Mouse (Mus musculus): ENCODE results near the gene Kcnj6. TPM values are rescaled to one million over a fixed set of nuclear protein-coding genes. Genes with fewer than 3 reads are reported as not detected.

The Kcnj6 gene
- polyA plus RNA-seq, 2 experiments from 2014 or later = not detected

DNA sequence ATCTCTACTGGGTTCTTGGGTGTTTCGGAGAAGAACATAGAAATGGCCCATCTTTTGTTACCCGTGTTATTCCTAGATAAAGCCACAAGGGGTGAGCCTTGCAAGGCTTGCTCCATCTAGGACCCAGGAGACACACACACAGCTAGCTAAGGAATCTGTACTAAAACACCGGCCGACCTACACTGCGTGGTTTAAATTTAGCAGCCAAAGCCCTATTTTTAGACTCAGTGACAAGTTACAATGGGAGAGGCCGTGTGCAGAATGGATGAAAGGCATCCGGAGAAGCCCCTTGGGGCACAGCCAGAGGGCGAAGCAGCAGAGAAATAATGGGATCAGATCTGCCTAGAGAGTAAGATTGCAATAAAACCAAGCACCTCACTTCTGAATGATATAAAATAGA, 232.4 kb downstream of the Kcnj6 start:
- ATAC-seq = no peak

DNA sequence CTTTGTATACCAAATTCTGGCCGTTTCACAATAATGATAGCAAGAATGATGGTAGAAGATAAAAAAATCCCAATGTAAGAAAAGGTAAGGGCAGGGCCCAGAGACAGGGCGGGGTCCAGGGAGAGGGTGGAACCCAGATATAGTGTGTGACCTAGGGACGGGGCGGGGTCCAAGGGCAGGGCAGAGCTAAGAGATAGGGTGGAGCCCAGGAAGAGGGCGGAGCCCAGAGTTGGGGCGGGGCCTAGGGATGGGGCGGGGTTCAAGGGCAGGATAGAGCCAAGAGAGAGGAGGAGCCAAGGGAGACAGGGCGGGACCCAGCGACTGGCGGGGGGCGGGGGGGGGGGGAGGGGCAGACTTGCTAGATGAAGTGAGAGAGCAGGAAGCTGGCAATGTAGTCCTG, 236.8 kb downstream of the Kcnj6 start:
- ATAC-seq = no peak

DNA sequence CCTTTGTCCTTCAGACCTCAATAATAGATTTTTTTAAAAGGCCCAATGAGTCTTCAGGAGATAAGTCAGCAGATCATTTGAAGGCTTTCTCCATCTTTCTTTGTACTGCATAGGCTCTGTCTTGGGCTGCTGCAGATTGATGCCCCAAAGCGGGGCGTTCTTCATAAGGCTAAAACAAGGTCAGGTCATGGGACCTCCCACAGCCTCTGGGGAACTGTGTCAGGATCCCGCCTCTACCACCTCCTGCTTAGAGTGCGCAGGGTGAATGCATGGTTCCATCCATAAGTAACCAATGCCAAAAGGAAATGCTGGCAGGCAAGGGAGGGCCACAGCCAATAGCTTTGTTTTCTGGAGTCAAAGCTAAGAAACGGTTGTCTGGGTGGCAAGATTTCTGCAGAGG, 237.7 kb downstream of the Kcnj6 start:
- ATAC-seq = no peak

DNA sequence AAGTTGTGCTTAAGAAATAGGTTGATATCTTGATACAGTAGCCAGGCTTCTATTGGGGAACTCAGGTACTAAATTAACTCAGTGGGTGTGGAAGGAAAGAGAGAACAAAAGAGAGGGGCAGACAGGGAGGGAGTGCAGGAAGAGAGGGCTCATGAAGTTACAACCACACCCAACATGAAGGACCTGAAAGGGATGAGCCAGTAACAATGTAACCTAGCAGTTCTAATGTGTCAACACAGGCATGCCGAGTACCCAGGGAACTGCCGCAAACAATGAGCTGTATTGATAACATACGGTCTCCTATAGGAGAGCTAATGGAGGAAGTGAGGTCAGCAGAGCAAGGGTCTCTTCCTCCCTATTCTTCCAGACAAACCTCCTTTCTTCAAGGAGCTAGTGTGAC, 238.9 kb downstream of the Kcnj6 start:
- no peak for ATAC-seq

DNA sequence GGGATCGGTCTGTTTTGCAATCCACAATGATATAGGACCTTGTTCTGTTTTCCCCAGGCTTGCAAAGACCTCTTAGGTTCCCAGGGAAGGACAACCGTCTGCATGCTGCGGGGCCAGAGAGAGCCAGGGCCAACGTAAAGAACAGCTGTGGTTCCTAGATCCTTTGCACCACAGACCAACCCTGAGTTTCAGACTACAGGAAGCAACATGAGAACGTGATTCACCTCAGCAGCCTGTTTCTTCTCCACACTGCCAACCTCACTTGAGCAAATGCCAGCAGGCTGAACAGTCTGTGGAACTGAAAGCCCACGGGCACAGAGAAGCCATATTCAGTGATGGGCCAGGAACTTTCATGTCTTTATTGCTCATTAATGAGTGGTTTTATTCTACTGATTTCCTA, 241.1 kb downstream of the Kcnj6 start:
- no peak for ATAC-seq

DNA sequence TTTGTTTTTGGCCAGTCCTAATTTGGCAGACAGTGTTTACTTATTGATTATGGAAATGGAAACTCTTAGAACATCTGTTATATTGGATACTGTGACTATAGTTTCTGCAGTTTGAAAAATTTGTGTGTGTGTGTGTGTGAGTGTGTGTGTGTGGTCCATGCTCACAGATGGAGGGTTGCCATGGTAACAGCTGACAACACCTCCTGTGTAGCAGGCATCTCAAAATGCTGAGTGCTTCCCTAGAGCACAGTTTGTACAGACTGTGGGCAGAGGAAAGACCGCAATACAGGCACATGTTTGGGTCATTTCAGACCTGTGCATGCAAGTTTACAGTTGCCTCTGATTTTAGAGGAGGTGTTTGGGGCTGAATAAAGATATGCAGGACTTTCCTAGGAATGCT, 244.0 kb downstream of the Kcnj6 start:
- ATAC-seq = no peak

DNA sequence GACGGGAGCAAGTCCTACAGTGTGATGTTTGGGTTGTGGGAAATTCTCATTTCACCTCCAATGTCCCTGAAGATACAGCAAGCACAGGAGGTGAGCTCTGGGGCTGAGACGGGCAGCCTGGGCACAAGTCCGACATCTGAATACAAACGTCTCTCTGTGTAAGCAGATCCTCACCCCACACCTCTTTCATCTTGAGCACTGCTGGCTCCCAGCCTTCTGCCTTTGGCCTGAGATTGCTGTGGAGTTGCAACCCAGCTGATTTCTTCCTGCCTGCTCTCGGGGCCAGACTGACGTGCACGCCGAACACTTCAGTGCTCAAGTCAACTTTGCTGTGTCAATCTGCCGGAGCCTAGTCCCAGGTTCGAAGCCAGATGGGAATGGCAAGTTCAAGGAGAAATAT, 244.7 kb downstream of the Kcnj6 start:
- ATAC-seq = no peak

DNA sequence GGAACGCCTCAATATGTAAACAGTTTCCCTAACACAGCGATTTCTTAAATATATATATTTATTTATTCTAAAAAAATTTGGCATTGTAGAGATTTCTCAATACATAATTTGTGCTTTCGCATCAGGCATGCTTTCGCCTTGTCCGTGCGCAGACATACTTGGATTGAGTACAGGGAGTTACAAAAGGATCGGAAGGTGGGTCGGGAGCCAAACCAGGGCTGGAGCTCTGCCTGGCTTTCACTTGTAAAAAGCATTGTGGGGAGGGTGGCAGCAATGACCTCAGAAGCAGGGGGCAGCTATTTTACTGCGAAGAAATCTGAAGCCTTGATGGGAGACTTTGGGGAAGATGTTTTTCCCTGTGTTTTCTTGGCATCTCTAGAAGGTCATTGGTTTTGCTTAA, 252.5 kb downstream of the Kcnj6 start:
- no peak for ATAC-seq

DNA sequence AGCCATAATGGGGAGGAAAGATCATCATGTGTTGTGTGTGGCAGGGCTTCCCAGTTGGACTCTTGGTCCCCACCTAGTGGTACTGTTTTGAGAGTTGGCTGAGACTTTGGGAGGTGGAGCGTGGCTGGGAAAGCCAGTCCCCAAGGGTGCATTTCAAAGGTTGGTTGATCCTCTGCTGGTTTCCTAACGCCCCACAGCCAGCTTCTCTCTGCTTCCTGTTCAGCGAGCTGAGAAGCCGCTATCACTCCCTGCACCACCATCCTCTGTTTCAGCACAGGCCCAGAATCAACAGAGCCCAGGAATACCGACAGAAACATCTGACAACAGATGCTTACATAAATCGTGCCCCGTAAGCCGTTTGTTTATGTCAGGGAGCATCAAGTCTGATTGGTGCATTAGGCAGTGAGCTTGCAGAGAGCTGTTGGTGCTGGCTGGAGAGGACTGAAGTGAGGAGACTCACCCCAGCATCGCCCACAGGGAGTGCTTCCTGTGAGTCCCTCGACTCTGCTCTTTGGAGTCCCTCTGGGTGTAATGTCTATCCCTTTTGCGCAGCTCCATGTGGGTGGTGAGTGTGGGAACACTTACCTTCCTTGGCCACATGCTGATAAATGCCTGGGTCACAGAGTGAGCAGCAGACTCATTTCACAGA, 253.5 kb downstream of the Kcnj6 start:
- no peak for ATAC-seq

DNA sequence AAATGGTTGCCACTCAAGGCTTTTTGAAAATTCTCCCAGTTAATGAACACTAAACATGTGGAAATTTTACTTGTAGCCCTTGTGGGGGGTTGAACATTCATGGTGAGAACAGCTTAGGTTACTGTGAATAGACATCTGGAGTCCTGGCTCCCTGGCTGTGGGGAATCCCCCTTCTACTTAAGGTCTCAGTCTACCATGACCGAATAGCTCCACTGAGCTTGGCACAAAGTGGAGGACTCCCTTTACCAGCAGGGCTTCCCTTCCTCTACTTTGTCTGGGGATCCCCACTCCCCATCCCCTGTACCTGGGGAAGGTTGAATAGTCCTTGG, 260.2 kb downstream of the Kcnj6 start:
- no peak for ATAC-seq

DNA sequence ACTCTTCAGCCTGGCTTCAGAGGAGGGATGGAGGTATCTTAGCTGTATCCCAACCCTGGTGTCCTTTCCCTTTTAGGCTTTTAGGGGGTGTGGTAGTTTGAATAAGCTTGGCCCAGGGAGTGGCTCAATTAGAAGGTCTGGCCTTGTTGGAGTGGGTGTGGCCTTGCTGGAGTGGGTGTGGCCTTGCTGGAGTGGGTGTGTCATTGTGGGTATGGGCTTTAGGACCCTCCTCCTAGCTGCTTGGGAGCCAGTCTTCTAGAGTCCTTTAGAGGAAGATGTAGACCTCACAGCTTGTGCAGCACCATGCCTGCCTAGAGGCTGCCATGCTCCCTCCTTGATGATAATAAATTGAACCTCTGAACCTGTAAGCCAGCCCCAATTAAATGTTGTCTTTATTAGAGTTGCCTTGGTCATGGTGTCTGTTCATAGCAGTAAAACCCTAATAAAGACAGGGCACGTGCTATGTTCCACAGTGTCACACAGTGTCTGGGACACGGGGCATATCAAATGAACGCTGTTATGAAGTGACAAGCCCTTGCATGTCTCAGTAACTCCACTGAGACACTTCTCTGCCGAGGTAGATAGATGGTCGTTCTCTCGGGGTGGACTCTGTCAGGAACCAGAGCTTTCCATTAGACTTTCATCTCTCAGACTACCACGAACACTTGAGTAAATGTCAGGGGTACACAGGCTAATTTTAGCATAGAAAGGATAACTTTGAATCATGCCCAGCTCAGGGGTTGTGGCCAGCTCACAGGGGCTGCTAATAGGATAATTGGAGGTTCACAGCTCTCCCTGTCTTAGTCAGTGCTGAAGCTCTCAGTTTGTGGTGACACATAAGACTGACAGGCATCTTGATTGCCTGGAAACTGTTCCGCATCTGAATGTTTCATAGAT, 260.8 kb downstream of the Kcnj6 start:
- ATAC-seq = no peak

DNA sequence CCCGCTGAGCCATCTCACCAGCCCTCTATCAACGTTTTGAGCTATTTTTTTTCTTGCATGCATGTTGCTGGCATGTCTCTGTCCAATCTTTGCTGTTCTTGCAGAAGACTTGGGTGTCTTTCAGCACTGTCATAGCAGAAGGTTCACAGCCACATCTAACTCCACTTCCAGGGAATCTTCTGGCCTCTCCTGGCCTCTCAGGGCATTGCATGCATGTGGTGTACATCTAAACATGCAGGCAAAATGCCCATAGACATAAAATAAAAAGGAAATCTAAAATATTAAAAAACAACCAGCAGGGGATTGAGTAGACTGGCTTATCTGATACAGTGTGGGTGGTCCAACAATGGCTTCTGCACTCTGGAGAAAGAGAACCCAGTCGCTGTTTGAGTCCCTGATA, 262.0 kb downstream of the Kcnj6 start:
- no peak for ATAC-seq

DNA sequence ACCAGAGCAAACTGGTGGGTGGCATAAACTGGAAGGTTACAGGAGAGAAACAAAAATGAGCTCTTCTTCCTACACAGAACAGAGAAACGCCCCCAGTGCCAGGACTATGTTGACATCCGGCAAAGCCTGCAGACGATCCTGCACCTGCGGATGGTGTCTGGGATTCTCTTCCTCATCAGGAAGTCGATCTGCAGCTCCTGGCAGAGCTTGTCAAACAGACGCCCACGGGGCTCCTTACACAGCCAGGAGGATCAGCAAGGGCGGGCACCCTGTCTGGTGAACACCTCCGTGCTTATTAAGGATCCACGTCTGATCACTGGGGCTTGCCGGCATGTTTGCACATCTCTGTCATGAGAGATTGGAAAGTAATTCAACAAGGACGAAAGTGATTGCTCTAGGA, 266.5 kb downstream of the Kcnj6 start:
- no peak for ATAC-seq

DNA sequence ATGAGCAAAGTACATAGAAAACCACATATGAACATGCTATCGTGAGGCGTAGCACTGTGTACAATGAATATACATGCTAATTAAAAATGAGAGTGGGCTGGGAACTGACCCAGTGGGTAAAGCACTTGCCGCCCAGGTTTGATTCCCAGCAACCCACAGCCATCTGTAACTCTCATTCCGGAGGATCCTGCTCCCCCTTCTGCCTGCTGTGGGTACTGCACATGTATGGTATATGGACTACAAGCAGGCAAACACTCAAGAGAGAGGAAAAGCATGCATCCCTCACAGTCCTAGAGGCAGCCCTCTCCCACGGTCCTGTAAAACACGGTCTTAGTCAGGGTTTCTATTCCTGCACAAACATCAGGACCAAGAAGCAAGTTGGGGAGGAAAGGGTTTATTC, 268.3 kb downstream of the Kcnj6 start:
- no peak for ATAC-seq

DNA sequence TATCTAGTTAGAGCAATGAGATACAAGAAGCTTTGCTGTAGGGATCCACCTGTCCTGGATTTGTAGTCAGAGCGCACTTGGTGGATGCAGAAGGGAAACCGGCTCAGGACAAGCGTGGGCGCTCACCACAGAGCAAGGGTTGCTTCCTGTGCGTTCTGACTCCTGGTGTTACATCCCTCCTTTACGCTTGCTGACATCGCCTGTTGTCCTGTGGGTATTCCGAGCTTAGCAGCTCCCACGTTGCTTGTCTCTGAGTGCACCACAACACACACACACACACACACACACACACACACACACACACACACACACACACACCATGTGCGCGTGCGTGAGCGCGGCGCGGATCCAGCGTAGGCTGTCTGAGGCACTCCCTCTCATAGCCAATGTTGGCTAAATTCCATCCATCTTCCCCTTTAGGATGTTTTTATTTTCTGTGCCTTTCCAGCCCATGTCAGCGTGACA, 272.7 kb downstream of the Kcnj6 start:
- peak; percentile 73 for ATAC-seq

DNA sequence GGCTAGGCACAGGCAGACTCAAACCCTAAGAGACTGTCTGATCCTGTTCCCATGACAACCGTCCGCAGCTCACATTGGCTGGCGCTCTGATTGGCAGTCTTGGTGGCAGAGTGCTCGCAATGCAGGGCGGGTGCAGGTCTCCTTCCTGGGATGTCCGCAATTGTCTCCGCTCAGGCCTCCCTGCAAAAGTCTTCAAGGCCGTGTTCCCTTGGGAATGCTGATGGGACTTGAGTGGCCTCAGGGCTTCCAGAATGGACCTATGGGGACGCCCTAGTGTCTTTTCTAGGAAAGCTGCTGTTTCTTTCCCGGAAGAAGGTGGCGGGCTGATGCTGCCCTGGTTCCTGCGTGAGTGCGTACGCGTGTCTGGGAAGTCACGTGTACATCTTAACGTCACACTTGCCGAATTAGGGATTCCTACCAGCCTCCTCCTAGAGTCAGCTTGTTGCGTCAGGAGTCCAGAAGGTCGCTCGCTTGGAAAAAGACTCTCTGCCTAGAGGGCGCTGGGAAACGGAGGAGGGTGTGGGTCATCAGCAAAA, 273.4 kb downstream of the Kcnj6 start:
- peak; percentile 91 for ATAC-seq

DNA sequence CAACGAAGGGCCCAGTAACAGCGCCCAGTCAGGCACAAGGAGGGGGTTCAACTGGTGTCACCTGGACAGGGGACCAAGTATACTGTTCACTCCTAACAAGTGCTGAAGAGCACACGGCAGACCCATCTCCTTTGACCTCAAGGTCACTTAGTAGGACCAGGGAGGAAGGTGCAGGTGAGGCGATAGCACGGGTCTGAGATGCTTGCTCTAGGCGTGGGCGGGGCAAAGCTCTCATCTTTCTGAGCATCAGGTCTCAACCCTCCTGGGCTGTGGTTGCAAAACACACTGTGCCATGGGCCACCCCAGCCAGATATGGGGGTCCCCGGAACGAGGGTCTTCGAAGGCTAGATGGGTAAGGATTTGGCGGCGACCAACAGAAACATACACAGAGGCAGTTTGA, 274.6 kb downstream of the Kcnj6 start:
- ATAC-seq = no peak

DNA sequence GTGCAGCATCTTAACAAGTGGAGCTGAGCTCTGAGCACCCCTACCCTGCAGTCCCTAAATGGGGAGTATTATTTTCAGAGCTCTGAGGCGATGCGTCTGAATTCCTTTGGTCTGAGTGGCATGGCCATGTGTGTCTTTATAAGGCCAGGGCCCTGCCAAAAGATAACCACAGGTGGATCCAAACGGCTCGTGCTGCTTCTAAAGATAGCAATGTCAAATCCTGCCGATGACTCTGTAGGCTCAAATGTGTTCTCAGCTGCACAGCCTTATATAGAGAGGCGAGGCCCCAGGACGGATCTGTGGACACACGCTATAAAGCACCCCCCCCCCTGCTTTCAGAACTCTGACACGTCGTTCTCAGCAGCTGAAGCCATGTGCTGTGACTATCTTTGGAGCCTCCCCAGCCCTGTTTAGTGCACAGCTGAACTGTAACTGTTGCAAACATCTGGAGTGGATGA, 275.9 kb downstream of the Kcnj6 start:
- no peak for ATAC-seq

DNA sequence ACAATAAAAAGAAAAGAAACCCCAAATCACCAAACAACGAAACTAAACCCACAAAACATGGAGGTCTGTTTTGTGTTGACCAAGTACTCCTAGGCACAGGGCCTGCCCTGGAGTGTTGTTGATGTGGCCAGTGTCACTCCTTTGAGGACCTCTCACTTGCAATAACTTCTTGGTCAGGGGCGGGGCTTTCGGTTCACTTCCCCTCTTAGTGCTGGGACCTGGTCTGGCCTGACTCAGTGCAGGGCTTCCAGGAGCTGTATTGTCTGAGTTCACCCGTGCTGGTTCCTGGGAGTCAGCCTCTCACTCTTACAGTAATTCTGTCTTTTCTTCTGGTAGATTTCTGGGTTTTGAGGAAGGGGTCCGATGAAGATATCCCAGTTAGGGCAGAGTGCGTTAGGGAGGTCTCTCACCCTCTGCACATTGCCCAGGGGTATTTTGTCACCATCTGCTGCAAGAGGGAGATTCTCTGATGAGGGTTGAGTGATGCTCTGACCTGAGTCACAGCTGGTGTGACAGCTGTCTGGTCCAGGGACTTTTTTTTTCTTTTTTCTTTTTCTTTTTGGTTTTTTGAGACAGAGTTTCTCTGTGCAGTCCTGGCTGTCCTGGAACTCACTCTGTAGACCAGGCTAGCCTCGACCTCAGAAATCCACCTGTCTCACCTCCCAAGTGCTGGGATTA, 276.9 kb downstream of the Kcnj6 start:
- no peak for ATAC-seq

DNA sequence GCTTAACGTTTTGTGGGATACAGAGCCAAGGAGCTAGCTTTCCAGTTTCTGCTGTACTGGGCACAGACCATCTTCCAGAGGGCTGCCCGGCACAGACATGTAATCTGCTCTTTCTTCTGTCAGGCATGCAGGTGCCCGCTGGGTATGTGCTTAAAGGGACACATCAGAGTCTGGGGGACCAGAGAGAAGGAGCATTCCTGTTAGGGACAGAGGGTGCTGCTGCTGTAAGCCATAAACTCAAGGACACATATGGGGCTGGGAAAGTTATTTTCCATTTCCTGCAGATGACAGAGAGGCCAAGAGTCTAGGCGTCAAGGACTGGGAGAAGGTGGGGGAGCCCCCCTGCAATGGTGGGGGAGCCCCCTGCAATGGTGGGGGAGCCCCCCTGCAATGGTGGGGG, 278.0 kb downstream of the Kcnj6 start:
- no peak for ATAC-seq

DNA sequence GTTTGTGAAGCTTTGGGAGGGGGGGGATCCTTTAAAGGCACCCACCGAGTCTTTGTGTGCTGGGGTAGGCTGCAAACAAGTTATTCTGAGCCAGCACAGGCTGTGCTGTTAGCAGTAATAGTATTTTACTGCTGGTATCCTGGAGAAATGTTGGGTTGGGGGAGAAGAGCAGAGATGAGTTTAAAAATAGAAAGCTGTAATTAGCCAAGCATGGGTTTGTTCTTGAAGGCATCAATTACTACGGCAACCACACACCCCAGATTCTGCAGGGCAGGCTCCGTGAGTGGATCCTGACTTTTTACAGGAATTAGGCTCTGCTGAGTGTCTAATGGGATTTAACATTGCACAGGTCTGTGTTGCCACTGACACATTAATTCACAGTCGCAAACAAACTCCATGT, 278.6 kb downstream of the Kcnj6 start:
- no peak for ATAC-seq

DNA sequence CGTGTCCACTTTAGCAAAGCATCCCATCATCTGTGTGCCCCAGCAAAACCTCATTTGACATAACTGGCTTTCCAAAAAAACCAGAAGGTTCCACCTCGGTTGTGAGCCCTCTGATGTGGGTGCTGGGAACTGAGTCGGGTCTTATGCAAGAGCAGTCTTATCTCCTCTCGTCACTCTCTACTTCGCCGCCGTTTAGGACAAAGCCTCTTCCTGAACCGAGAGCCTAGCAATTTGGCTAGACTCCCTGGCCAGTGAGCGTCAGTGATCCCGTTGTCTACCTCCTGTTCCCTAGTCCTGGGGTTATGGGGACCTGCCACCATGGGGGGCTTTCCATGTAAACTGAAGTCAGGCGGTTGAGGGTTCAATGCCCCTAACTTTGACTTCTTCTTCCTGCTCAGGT, 280.4 kb downstream of the Kcnj6 start:
- no peak for ATAC-seq

DNA sequence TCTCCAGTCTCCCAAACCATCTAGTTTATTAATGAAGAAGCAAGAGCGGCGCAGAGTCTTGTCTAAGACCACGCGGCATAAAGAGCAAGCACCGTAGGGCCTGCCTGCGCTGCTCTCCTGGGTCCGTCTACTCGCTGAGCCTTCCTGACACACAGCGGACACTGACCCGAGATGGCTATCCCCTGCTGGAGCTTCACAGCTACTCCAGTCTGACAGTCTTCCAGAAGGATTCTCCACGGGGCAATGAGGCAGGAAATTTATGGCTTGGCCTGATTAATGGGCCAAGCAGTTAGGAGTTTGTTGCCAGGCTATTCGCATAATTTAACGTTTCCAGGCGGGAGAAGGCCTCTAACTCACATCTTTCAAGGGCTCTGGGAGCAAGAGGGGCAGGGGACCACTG, 283.0 kb downstream of the Kcnj6 start:
- no peak for ATAC-seq
